Mouse (Mus musculus) cerebellum, adult 8-10 months (tissue): Measurements from ENCODE around the gene Trim2.

Source experiments
- DNase-seq: peaks from one replicate; pipeline ENCODE4 v3.0.0; 2022

The Trim2 gene

GRCm38 (mm10) chr3:84130776-84131175 is 175.9 kb downstream of the Trim2 start:
- no peak for DNase-seq

- no peak for DNase-seq
These were observed 177.5 kb downstream of the Trim2 start for GRCm38 (mm10) chr3:84128871-84129870.

- no peak for DNase-seq
These were observed 179.2 kb downstream of the Trim2 start for GRCm38 (mm10) chr3:84127431-84127830.

- DNase-seq: no peak
These were observed 180.0 kb downstream of the Trim2 start for GRCm38 (mm10) chr3:84126721-84127120.

- DNase-seq: no peak
These were observed 180.9 kb downstream of the Trim2 start for GRCm38 (mm10) chr3:84125704-84126289.

GRCm38 (mm10) chr3:84123461-84123860 is 183.2 kb downstream of the Trim2 start:
- peak; percentile 3 for DNase-seq

- DNase-seq: no peak
These were observed 188.0 kb downstream of the Trim2 start for GRCm38 (mm10) chr3:84118718-84119117.

- no peak for DNase-seq
These were observed 188.5 kb downstream of the Trim2 start for GRCm38 (mm10) chr3:84118178-84118577.
